Comparison of ENCODE assay signal across 30 mouse cellular contexts in genomic region chr16:14892492-14892891, GRCm38 (mm10). TPM values are rescaled to one million over a fixed set of nuclear protein-coding genes. Genes with fewer than 3 reads are reported as not detected.
"Had no signal": no experiment of that assay in that cellular context is flagged by ENCODE, and none has a peak within 500 bp of the region (broad histone marks: within the 10 kb centered on the region; RNA-seq: fewer than 3 reads in every experiment).

No protein-coding gene starts in this region.

- H3K27ac ChIP-seq: left cerebral cortex, adult 2 months; limb, embryonic 10.5 days; liver, embryonic 12.5 days; liver, embryonic 13.5 days; liver, embryonic 14.5 days; liver, embryonic 15.5 days; macrophage; midbrain, embryonic 10.5 days; midbrain, embryonic 12.5 days; midbrain, embryonic 13.5 days; midbrain, embryonic 15.5 days; neural tube, embryonic 12.5 days had no signal

- H3K9ac ChIP-seq: limb, embryonic 12.5 days; limb, embryonic 13.5 days; limb, embryonic 15.5 days; liver, embryonic 12.5 days; liver, embryonic 13.5 days; liver, embryonic 14.5 days; liver, embryonic 15.5 days; liver, postnatal 0 days; midbrain, embryonic 12.5 days; midbrain, embryonic 13.5 days; midbrain, embryonic 15.5 days; neural tube, embryonic 12.5 days had no signal

- ATAC-seq: liver, embryonic 12.5 days; liver, postnatal 0 days; midbrain, embryonic 13.5 days; midbrain, embryonic 15.5 days; midbrain, embryonic 16.5 days had no signal

- DNase-seq: layer of hippocampus, postnatal 36 days; left cerebral cortex, postnatal 4 days; liver; liver, embryonic 13.5 days; liver, postnatal 0 days; lung, adult 18-20 months; lung, adult 2 months; lung, postnatal 10 days; lung, postnatal 4 days; midbrain, embryonic 14.5 days had no signal

- H3K27me3 ChIP-seq: limb, embryonic 12.5 days; limb, embryonic 13.5 days; limb, embryonic 15.5 days; liver, embryonic 12.5 days; liver, embryonic 13.5 days; liver, embryonic 15.5 days; megakaryocyte, embryonic 14.5 days; midbrain, embryonic 12.5 days; midbrain, embryonic 13.5 days; midbrain, embryonic 15.5 days; neural tube, embryonic 12.5 days had no signal

- H3K9me3 ChIP-seq: limb, embryonic 10.5 days; limb, embryonic 12.5 days; limb, embryonic 13.5 days; limb, embryonic 15.5 days; liver, embryonic 12.5 days; liver, embryonic 13.5 days; liver, embryonic 15.5 days; megakaryocyte, embryonic 14.5 days; midbrain, embryonic 10.5 days; midbrain, embryonic 12.5 days; midbrain, embryonic 13.5 days; midbrain, embryonic 15.5 days; neural tube, embryonic 12.5 days had no signal

- H3K36me3 ChIP-seq: limb, embryonic 10.5 days; limb, embryonic 12.5 days; limb, embryonic 13.5 days; limb, embryonic 15.5 days; liver, embryonic 12.5 days; liver, embryonic 13.5 days; liver, embryonic 15.5 days; midbrain, embryonic 10.5 days; midbrain, embryonic 12.5 days; midbrain, embryonic 13.5 days; midbrain, embryonic 15.5 days; neural tube, embryonic 12.5 days had no signal

- H3K4me3 ChIP-seq: left cerebral cortex, adult 2 months; limb, embryonic 10.5 days; limb, embryonic 12.5 days; limb, embryonic 13.5 days; limb, embryonic 15.5 days; liver, embryonic 12.5 days; liver, embryonic 13.5 days; liver, embryonic 15.5 days; megakaryocyte, embryonic 14.5 days; midbrain, embryonic 10.5 days; midbrain, embryonic 12.5 days; midbrain, embryonic 13.5 days; midbrain, embryonic 15.5 days; myocyte; neural tube, embryonic 12.5 days had no signal

- H3K4me2 ChIP-seq: limb, embryonic 12.5 days; limb, embryonic 13.5 days; limb, embryonic 15.5 days; liver, embryonic 11.5 days; liver, embryonic 12.5 days; liver, embryonic 13.5 days; liver, embryonic 15.5 days; midbrain, embryonic 11.5 days; midbrain, embryonic 12.5 days; midbrain, embryonic 13.5 days; midbrain, embryonic 15.5 days; neural tube, embryonic 12.5 days had no signal

- H3K4me1 ChIP-seq: liver, embryonic 12.5 days; liver, embryonic 13.5 days; liver, embryonic 15.5 days; megakaryocyte, embryonic 14.5 days; midbrain, embryonic 10.5 days; midbrain, embryonic 12.5 days; midbrain, embryonic 13.5 days; midbrain, embryonic 15.5 days; neural tube, embryonic 12.5 days had no signal

RNA-seq across cellular contexts. Expression of gene Efcab1, which starts 13.9 kb away (rescaled TPM):
- polyA plus RNA-seq: liver, adult 2 months; macrophage; myocyte had no signal
